Mouse (Mus musculus): ENCODE measurements at regions not wholly inside any gene's neighbourhood (a gene's known extent, or its start where the extent isn't known, plus 50 kb on each side); places are given as distances from the start of the nearest gene placed in this dataset.
A peak's percentile ranks its signal among the peaks of the same experiment; 100 is the strongest.

DNA sequence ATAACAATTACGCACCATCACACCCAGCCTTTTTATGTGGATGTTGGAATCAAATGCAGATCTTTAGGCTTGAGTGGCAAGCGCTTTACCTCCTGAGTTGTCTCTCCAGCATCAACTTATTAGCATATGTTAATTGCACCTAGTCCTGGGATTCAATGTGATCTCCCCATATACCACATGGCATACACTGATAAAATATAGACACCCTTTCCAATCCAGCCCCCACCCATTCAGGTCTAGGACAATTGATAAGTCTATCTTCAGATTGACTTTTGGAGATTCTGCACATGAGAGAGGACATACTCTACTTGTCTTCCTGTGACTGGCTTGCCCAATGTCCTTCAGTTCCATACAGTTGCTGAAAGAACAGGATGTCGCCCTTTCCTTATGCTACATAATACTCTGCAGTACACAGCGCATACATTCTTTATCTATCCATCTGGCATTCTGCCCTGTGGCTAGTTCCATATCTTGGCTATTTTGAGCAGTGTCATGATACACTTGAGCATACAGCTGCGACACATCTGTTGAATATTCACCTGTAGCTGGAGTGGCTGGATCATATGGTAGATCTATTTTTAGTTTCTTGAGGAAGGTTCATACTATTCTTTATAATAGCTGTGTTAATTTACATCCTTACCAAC lies 120.3 kb downstream of the Gsdmc2 start:
- no peak for DNase-seq (ENCODE audit: low spot score in 2 of 2)

DNA sequence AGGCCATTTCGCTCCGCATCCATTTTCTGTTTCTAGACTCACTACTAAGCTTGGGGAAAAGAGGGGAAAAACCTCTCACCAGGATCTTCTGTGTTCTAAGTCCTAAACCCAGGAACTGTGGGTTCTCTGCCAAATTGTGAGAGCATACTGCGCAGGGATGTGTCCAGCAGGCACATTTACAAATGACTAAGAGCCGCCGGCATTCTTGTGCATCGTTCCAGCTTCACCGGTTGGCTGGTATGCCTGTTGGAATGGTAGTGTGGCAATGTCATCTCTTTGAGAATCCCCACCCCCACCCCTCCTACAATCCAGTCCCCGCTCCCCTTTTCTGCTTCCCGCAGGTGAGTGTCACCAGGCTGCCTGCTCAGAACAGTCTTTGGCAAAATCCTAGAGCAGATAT lies 122.0 kb downstream of the Gsdmc2 start:
- DNase-seq (ENCODE audit: low spot score in 2 of 2) = no peak

DNA sequence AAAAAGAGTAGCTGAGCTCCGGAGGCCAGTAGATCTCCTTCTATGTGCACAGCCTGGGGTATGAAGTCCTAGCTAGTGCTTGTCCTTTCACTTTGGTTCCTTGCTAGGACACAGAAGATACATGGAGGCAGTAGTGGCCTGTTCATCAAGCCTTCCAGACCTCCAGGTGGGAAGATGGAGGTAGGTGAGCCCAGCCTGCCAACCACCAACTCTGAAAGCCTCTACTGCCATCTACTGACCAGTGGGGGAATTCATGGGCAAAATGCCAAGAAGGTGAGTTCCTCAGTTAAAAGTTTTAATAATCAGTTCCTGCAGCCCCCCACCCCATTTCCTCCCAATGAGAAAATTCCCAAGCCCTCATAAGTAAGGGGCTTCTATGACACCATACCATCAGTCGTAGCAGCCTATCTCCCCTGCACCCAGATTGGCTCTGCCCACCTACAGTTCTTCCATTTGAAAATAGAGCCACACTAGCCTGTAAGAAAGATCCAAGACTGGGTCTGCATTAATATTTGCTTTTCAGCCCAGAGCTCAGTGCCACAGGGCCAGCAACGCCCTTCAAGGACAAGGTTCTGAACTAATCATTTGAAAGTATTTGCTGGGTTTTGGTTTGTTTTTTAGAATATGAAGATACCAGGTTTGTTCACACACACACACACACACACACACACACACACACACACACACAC lies 123.2 kb downstream of the Gsdmc2 start:
- DNase-seq (ENCODE audit: low spot score in 2 of 2) = peak in 1 of 2 experiments; percentile 35

GRCm38 (mm10) chr15:63717812-63718211 lies 127.2 kb downstream of the Gsdmc2 start:
- DNase-seq (ENCODE audit: low spot score in 2 of 2) = no peak

DNA sequence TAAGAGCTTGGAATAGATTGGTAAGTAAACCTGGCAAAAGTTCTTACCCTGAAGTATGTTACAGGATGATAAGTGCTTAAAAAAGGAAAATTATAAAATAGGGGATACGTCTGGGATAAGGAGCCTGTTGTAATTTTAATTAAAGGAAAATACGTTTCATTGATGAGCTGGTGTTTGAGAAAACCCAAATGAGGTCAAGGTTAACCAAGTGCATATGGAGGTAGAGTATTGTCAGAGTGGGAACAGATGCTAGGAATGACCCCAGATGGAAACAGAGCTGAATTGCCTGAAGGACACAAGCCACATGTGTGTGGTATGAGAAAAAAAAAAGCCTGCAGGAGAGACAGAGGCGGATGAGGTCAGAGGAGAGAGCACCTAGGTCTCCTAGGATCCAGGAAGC lies 131.3 kb downstream of the Gsdmc2 start:
- no peak for DNase-seq (ENCODE audit: low spot score in 2 of 2)

DNA sequence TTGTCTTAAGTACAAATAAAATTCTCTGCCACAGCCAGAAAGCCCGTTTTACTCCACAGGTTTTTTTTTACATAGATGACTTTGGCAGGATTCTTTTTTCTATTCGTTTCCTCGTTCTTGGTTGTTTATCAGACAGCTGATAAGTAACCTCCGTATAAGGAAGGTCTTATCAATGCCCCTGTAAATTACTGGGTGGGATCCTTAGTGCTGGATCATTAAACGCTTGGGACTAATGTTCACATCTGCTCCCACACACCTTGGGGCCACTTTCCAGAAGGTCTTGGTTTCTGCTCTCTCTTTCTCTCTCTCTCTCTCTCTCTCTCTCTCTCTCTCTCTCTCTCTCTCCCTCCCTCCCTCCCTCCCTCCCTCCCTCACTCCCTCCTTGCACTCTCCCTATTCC lies 134.6 kb downstream of the Gsdmc2 start:
- DNase-seq (ENCODE audit: low spot score in 2 of 2) = no peak

DNA sequence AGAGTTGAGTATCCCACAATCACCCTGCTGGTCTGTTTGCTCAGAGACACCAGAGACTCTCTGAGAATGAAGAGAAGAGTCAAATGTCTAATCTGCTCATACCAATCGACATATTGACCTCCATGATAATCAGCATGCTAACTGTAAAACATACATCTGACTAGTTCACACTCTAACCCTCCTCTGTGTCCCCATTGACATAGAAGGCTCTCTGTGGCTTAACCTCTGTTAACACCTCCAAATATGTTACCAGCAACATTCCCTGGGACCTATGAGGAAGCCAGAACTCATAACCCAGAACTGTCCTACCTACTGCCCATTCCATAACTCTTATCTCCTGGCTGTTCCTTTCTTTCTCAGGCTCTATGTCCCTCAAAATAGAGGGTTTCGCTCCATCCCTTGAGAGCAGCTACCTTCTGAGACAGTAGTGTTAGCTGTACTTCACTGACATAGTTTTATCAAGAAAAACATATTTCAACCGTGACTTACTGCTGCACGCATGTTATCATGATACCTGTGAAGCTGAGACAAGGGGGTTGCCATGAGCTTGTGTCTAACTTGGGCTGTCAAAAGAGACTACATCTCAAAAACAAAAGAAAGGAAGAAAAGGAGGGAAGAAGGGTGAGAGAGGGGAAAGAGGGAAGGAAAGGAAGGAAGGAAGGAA lies 135.6 kb downstream of the Gsdmc2 start:
- no peak for DNase-seq (ENCODE audit: low spot score in 2 of 2)

DNA sequence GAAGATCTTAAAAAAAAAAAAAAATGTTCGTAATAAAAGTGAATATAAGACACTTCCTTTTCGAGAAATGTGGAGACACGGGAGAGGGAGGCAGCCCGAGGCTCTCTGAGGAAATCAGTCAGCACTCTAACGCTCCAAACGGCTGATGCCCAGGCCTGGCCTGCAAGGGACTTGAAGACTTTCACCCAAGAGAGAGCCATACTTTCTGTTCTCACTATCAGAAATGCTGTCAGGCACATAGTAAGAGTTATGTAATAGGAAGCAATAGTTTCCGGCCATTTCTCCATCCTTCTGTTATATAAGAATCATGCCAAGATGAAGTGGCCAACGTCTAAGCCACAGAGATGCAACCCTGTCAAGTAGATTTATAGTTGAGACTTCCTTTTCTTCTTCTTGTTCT lies 140.3 kb downstream of the Gsdmc2 start:
- DNase-seq (ENCODE audit: low spot score in 2 of 2) = no peak

- DNase-seq (ENCODE audit: low spot score in 2 of 2) = no peak
These were observed 147.1 kb downstream of the Gsdmc2 start for GRCm38 (mm10) chr15:63697831-63698230.

DNA sequence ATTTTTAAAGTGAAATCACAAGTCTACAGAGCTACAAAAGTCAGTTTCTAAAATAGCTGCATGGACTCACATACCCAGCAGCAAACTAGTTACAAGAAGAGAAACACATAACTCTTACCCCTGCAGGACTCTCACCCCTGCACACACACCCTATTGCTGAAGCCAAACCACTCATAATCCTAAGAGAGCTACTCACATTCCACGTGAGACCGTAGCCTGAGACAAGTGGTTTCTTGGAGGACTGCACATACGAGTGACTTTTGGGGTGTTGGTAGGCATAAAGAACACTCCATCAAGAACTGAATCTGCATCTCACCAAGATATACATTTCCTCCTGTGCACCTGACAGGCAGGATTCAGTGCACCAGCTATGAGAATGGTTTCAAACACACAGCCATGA lies 150.8 kb downstream of the Gsdmc2 start:
- no peak for DNase-seq (ENCODE audit: low spot score in 2 of 2)

- DNase-seq (ENCODE audit: low spot score in 2 of 2) = no peak
These were observed 151.4 kb downstream of the Gsdmc2 start for GRCm38 (mm10) chr15:63693561-63693960.

- DNase-seq (ENCODE audit: low spot score in 2 of 2) = no peak
These were observed 152.3 kb downstream of the Gsdmc2 start for GRCm38 (mm10) chr15:63692491-63693295.

DNA sequence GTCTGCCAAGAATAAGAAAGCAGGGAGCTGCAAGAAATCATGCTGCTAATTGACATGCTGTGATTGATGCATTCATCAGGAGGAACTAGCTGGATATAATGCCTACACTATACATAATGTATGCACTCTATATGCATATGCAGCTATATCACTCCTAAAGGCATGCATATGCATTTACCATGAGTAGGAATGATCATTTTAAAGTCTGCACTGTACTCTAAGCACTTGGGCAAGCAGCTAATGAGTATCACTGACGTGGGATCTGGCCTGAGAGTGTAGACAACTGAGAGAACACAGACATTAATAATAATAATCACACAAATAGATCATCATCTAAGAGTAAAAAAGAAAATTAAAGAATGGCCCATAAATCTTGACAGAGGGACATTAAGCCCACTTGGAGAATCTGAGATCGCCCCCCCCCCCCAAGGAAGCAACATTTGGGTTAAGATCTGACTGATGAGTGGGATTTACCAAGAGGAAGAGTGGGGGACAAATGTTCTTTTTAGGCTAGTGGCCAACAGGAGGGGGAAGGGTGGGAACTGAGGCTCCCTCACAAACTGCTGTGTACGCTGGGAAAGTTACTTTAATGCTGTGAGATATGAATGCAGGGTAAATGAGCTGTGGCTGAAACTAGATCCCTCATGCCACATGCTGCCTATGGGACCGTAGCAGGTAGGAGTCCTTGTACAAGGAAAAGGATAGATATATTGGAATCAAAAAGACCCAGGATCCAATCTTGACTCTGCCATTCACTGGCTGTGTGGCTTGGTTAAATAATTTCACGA lies 155.0 kb downstream of the Gsdmc2 start:
- no peak for DNase-seq (ENCODE audit: low spot score in 2 of 2)

DNA sequence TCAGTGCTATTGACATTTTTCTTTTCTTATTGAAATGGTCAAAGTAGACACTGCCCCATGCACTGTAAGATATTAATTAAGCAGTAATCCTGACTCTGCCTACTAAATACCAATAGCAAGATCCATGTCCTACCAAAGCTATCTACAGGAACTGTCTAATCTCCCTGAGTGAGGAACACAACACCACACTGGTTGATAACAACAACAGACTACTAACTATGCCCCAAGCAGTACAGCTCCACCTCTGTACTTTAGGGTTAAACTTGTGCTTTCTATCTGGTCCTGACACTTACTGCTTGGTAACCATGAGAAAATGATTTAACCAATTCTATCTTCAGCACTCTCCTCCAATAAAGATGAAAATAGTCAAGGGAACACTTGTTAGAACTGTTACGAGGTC lies 157.1 kb downstream of the Gsdmc2 start:
- no peak for DNase-seq (ENCODE audit: low spot score in 2 of 2)

DNA sequence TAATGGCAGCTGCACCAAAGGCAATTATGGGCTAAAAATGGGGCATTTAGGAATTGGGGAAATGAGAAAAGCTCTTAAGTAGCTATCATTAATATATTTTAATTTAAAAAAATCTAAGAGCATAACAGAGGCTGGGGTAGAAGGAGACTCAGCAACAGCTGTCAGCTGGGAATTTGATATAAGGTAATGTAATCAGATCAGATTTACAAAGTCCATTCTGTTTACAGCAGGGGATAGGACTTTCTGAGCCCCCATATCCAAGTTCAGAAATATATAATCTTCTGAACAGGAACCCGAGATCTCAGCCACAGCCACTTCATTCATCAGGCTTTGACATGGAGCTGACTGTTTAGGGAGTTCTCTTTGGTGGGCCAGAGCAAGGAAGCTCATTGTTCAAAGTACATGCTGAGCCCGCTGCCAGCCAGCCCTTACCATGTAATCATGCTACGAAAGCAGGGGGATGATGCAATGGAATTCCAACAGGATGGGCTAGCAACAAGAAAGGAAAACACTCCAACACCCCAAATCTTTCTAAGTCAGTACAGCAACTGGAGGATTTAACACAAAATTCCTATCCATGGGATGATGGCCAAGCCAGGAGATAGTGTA lies 157.9 kb downstream of the Gsdmc2 start:
- DNase-seq (ENCODE audit: low spot score in 2 of 2) = no peak

GRCm38 (mm10) chr15:63679984-63680925 lies 164.7 kb downstream of the Gsdmc2 start:
- DNase-seq (ENCODE audit: low spot score in 2 of 2) = peak in 1 of 2 experiments; percentile 9

GRCm38 (mm10) chr15:63678921-63679320 lies 166.1 kb downstream of the Gsdmc2 start:
- DNase-seq (ENCODE audit: low spot score in 2 of 2) = no peak

- DNase-seq (ENCODE audit: low spot score in 2 of 2) = no peak
These were observed 169.4 kb downstream of the Gsdmc2 start for GRCm38 (mm10) chr15:63675491-63676036.

DNA sequence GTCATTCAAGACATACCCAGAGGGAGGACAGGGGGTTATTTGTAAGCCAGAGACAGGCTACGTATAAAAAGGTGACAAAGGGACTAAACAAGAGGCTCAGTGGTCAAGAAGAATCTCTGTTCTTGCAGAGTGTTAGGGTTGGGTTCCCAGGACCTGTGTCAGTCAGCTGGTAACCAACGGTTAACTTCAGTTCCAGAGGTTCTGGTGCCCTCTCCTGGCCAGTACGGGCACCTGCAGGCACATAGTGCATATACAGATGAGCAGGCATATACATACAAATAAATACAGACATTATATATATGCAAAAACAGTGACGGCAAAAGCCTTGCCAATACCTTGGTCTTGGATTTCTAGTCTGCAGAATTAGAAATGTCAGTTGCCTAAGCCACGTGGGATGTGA lies 170.6 kb downstream of the Gsdmc2 start:
- no peak for DNase-seq (ENCODE audit: low spot score in 2 of 2)

GRCm38 (mm10) chr15:63671081-63671480 lies 173.9 kb downstream of the Gsdmc2 start:
- peak; percentile 44 to 53 for DNase-seq (ENCODE audit: low spot score in 2 of 2)

All from frontal cortex, postnatal 10 days (tissue).